In genomic region chrX:49797213-49798019, GRCm38 (mm10) we compare ENCODE assay signal across 9 mouse cellular contexts. TPM values are rescaled to one million over a fixed set of nuclear protein-coding genes. Genes with fewer than 3 reads are reported as not detected.
DNase-seq lines count a peak whose midpoint lies in the region; ATAC-seq and TF ChIP-seq lines count a peak whose summit lies in the region.
"Had no signal": no experiment of that assay in that cellular context is flagged by ENCODE, and none has a peak within 500 bp of the region (broad histone marks: within the 10 kb centered on the region; RNA-seq: fewer than 3 reads in every experiment).

TSS of gene Igsf1 (minus strand) at chrX:49797749.

- no peak for TF ChIP-seq EP300 in lung, postnatal 0 days (IDR thresholded peaks at IDR 0.05)

- H3K4me1 ChIP-seq in erythroblast, embryonic 14.5 days (ENCODE audit: control insufficient read depth), result no peaks in the 10 kb centered on the region
- no peaks in the 10 kb centered on the region for H3K4me1 ChIP-seq in embryonic facial prominence, embryonic 12.5 days
- H3K4me1 ChIP-seq in lung, postnatal 0 days (ENCODE audit: insufficient read depth, low read depth, low read length), result no peaks in the 10 kb centered on the region

- H3K4me3 ChIP-seq in erythroblast, embryonic 14.5 days (replicated peaks), result peak within 1 kb of the TSS; percentile 28
- H3K4me3 ChIP-seq in embryonic facial prominence, embryonic 12.5 days, result peak within 1 kb of the TSS; percentile 31
- H3K4me3 ChIP-seq in layer of hippocampus, adult 2 months, result peak within 1 kb of the TSS; percentile 48
- peak within 1 kb of the TSS; percentile 23; the same call in 1 of the 2 replicates for H3K4me3 ChIP-seq in lung, postnatal 0 days (ENCODE audit: low read depth, low read length)

- 22% methylated on average over 27 of the region's 28 CpGs for WGBS in embryonic facial prominence, embryonic 12.5 days
- WGBS in lung, postnatal 0 days, result 12% methylated on average over 24 of the region's 28 CpGs

- no peak for ATAC-seq in erythroblast, adult 5-6 weeks (replicated peaks; ENCODE audit: low FRiP score, poor library complexity, severe bottlenecking)
- ATAC-seq in embryonic facial prominence, embryonic 12.5 days (ENCODE audit: insufficient number of reproducible peaks, insufficient read depth, low FRiP score, low TSS enrichment), result peak; percentile 85
- ATAC-seq in lung, postnatal 0 days, result peak; percentile 91

- H3K4me2 ChIP-seq in embryonic facial prominence, embryonic 12.5 days (replicated peaks), result peak within 1 kb of the TSS; percentile 48
- H3K4me2 ChIP-seq in lung, postnatal 0 days (replicated peaks; ENCODE audit: low read depth, low read length), result peak within 1 kb of the TSS; percentile 45

- TF ChIP-seq CTCF in layer of hippocampus, adult 2 months (conservative IDR thresholded peaks at IDR 0.05), result no peak
- no peak for TF ChIP-seq CTCF in lung, postnatal 0 days (IDR thresholded peaks at IDR 0.05)

- H3K9ac ChIP-seq in embryonic facial prominence, embryonic 12.5 days, result no peak within 1 kb of the TSS
- H3K9ac ChIP-seq in lung, postnatal 0 days (replicated peaks; ENCODE audit: low read depth), result no peak within 1 kb of the TSS

- no peaks in the 10 kb centered on the region for H3K9me3 ChIP-seq in erythroblast, embryonic 14.5 days (ENCODE audit: control insufficient read depth, low read length)
- H3K9me3 ChIP-seq in embryonic facial prominence, embryonic 12.5 days, result no peaks in the 10 kb centered on the region
- no peaks in the 10 kb centered on the region for H3K9me3 ChIP-seq in lung, postnatal 0 days (ENCODE audit: low read length)

- DNase-seq in heart, postnatal 10 days, result peak; percentile 10 to 17
- DNase-seq in layer of hippocampus, adult 2 months (ENCODE audit: low spot score in 2 of 2), result peak; percentile 14 to 24
- DNase-seq in lung, postnatal 0 days (ENCODE audit: low spot score), result peak; percentile 47
- peak; percentile 42 to 54 for DNase-seq in right cerebral cortex, postnatal 10 days (ENCODE audit: low spot score in 2 of 2)
- DNase-seq in urinary bladder, postnatal 10 days (ENCODE audit: low spot score), result no peak

- no peaks in the 10 kb centered on the region for H3K27me3 ChIP-seq in erythroblast, embryonic 14.5 days (ENCODE audit: control insufficient read depth)
- H3K27me3 ChIP-seq in embryonic facial prominence, embryonic 12.5 days, result no peaks in the 10 kb centered on the region
- H3K27me3 ChIP-seq in lung, postnatal 0 days (replicated peaks; ENCODE audit: insufficient read depth, low read length), result no peaks in the 10 kb centered on the region
- H3K27me3 ChIP-seq: CH12.LX had no signal

- H3K36me3 ChIP-seq in erythroblast, embryonic 14.5 days (ENCODE audit: control insufficient read depth), result no peaks in the 10 kb centered on the region
- H3K36me3 ChIP-seq in embryonic facial prominence, embryonic 12.5 days, result no peaks in the 10 kb centered on the region
- H3K36me3 ChIP-seq in lung, postnatal 0 days (ENCODE audit: insufficient read depth, low read length), result no peaks in the 10 kb centered on the region

- intact Hi-C loops in heart, postnatal 10 days (cut with DNase I), result no loop called here

- H3K27ac ChIP-seq in embryonic facial prominence, embryonic 12.5 days, result no peak within 1 kb of the TSS
- H3K27ac ChIP-seq in layer of hippocampus, adult 2 months, result no peak within 1 kb of the TSS
- H3K27ac ChIP-seq in lung, postnatal 0 days (ENCODE audit: low read length), result no peak within 1 kb of the TSS

RNA-seq across cellular contexts. Expression of gene Igsf1, which starts in this region (rescaled TPM):
- not detected in 2 replicates for polyA plus RNA-seq in erythroblast, embryonic 14.5 days (2012)
- not detected in 2 replicates for total RNA-seq in erythroblast, adult 5-6 weeks (2015; ENCODE audit: low replicate concordance)
- not detected in 2 replicates for total RNA-seq in erythroblast, adult 5-6 weeks (2017; ENCODE audit: low replicate concordance)
- polyA plus RNA-seq in embryonic facial prominence, embryonic 12.5 days (2016; fragmentation: Nextera tagmentation; extraction: Ambion mirVana), result 3.1 and 4.4 TPM in 2 replicates
- total RNA-seq in heart, postnatal 10 days (2021), result 1 to 10 TPM; 7.2 to 9.4 TPM
- 10 to 100 TPM in 1 of 2 experiments, 1 to 10 TPM in 1; 9.2 to 12.7 TPM for total RNA-seq in layer of hippocampus, adult 2 months (2021)
- polyA plus RNA-seq in lung, postnatal 0 days (2015; fragmentation: Nextera tagmentation; extraction: Ambion mirVana), result 3.5 and 3.9 TPM in 2 replicates
- total RNA-seq: CH12.LX had no signal

Comparison
In these comparisons a context has a peak if more than half of its experiments do, and no peak if none do; other contexts are left out.
1. RNA of gene Igsf1 (total RNA-seq): 9.2 to 12.7 TPM in layer of hippocampus, adult 2 months and 7.2 to 9.4 TPM in heart, postnatal 10 days; not detected in erythroblast, adult 5-6 weeks; every median in the first group is over 4 times any median in the second.
2. Peak in every context shown above with its lines, with median percentiles within 50 percentile points of each other: H3K4me3 ChIP-seq.